14 mouse cellular contexts compared by ENCODE assay signal in the genomic region with DNA sequence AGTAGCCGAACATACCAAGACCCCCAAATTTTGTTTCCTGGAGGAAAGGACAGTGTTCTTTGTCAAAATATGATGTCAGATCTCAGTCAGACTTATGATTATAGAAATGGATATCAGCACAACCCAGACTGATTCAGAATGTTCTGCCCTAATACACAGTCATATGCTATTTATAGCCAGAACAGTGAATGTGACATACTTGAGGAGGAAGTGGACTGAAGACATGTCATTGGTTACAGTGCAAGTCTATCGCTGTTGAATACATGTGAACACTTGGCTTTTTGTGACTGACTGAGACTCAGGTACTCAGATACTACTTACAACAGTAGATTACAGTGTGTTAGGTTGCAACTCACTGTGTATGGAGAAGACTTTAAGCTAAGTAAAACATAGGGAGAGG.
"Had no signal": no experiment of that assay in that cellular context is flagged by ENCODE, and none has a peak within 500 bp of the region (broad histone marks: within the 10 kb centered on the region; RNA-seq: fewer than 3 reads in every experiment).

No protein-coding gene starts in this region.

- H3K9ac ChIP-seq: liver, embryonic 13.5 days; midbrain, embryonic 13.5 days; stomach, embryonic 15.5 days had no signal

- ATAC-seq: midbrain, embryonic 13.5 days had no signal

- H3K9me3 ChIP-seq: liver, embryonic 13.5 days; megakaryocyte, embryonic 14.5 days; midbrain, embryonic 10.5 days; midbrain, embryonic 13.5 days; stomach, embryonic 15.5 days had no signal

- H3K27ac ChIP-seq: kidney, postnatal 0 days; layer of hippocampus, adult 2 months; liver, embryonic 13.5 days; midbrain, embryonic 10.5 days; midbrain, embryonic 13.5 days; stomach, embryonic 15.5 days had no signal

- DNase-seq: kidney, postnatal 25 days; layer of hippocampus, adult 9-11 months; liver, embryonic 13.5 days; lung, adult 2 months; lung, postnatal 14 days; lung, postnatal 4 days; thymus, adult 18-20 months; thymus, postnatal 36 days had no signal

- H3K4me2 ChIP-seq: liver, embryonic 13.5 days; midbrain, embryonic 13.5 days; stomach, embryonic 15.5 days had no signal

- H3K27me3 ChIP-seq: liver, embryonic 13.5 days; megakaryocyte, embryonic 14.5 days; midbrain, embryonic 13.5 days; stomach, embryonic 15.5 days had no signal

- H3K36me3 ChIP-seq: liver, embryonic 13.5 days; midbrain, embryonic 10.5 days; midbrain, embryonic 13.5 days; stomach, embryonic 15.5 days had no signal

- H3K4me3 ChIP-seq: layer of hippocampus, adult 2 months; liver, embryonic 13.5 days; megakaryocyte, embryonic 14.5 days; midbrain, embryonic 10.5 days; midbrain, embryonic 13.5 days; stomach, embryonic 15.5 days had no signal

- H3K4me1 ChIP-seq: liver, embryonic 13.5 days; megakaryocyte, embryonic 14.5 days; midbrain, embryonic 10.5 days; midbrain, embryonic 13.5 days; stomach, embryonic 15.5 days had no signal
